Mouse (Mus musculus): ENCODE results near the gene Gm1604a.
"Not testable (repeated sequence)": the region's sequence is repeated elsewhere in the genome, so short reads cannot be mapped to it uniquely, and the experiment has no call there.

Gene Gm1604a

DNA sequence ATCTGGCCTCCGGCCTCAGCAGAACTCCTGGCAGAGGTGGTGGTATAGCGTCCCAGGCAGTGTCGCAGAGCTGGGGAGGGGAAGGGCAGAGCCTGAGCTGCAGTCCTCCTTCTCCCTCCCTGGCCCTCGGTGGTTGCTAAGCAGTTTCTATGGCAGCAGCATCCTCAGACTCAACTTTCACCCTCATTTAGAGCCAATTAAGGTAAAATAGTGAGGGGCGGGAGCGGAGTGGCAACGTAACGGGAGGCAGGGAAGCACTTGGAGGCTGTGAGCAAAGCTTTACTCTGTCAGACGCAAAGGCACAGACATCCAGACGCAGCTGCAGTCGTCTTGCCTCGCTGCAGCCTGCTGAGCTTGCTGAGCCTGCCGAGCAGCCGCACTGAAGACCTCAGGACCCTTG is at the start of gene Gm1604a:
Gene Gm1604a (plus strand): TSS at position 312 of the 400 bp plus-strand sequence.
- not testable (repeated sequence) for DNase-seq (ENCODE audit: low read depth in 1 of 2, low spot score in 2 of 2)

DNA sequence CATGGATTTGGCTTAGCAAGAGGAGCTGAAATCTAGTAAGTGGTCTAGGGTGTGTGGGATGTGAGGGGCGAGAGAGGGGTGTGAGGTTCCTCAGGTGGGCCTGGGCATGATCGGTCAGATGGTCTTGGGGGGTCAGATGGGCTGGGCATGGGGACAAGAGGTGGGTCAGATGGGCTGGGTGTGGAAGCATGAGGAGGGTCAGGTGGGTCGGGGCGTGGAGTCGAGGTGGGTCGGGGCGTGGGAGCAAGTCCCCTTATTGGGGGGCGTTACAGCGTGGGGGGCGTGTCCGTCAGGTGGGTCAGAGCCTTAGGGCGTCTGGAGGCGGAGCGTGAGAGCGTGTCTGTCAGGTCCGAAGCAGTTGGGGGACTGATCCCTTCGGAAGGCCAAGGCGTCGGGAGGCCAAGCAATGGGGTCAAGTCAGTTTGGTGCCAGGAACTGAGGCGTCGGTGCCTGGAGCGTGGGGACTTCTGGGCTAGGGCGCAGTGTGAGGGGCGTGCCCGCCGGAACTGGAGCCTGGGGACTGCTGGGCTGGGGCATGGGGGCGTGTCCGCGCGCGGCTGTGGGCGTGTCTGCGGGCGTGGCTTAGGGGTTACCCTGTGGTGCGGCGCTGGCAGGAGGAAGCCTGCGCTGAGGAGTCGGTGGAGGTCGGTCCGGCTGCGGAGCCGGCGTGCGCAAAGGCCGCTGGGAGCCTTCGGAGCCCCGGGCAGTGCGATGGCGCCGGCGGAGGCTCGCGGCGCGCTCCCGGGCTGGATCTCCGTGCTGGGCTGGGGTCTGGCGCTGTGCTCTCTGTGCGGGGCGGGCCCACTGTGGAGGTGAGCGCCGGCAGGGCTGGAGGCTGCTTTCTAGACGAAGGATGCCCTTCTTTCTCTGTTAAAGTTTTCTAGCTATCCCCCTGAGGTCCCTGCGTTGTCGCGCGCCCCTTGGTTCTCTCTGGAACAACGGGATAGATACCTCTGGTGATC is 46.8 kb upstream of the Gm1604a start, which contains the start of gene Gm49721:
Gene Gm49721 (plus strand): TSS at position 618 of the 962 bp plus-strand sequence.
- DNase-seq (ENCODE audit: low read depth in 1 of 2, low spot score in 2 of 2), result peak; percentile 64 to 73

- not testable (repeated sequence) for DNase-seq (ENCODE audit: low read depth in 1 of 2, low spot score in 2 of 2)
These were observed 46.0 kb upstream of the Gm1604a start for GRCm38 (mm10) chr17:6979380-6979779.

DNA sequence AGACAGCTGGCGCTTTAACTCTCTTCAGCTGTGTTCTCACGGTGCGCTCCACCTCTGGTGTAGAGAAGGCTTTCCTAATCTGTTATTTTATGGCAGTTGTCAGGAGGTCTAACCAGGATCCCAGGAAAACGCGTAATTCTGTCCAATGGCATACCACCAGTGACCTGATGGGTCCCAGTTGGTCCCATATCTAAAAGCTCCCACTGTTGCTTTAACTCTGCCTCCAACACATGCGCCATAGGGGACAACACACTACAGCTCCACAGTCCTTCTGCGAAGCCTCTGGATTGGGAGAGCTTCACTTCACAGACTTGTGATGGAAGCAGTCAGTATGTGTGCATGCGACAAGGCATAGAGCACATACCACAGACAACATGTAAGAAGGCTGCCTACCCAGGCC is 45.2 kb upstream of the Gm1604a start:
- DNase-seq (ENCODE audit: low read depth in 1 of 2, low spot score in 2 of 2), result not testable (repeated sequence)

DNA sequence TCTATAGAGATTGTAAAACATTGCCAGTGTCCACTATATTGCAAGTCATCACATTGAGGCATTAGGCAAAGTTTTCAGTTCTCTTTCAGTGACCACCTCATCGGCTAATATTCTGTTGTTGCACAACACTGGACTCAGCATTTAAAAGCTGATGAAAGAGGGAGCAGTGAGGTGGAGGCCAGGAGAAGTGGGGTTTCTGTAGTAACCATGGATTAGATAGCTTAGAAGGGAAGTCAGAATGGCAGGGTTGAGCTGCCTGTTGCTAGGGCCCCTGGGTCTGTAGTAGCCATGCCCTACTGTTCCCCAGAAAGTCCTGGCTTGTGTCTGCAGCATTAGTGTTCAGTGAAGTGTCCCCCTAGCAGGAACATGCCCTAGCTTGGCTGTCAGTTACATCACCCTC is 39.2 kb upstream of the Gm1604a start:
- not testable (repeated sequence) for DNase-seq (ENCODE audit: low read depth in 1 of 2, low spot score in 2 of 2)

DNA sequence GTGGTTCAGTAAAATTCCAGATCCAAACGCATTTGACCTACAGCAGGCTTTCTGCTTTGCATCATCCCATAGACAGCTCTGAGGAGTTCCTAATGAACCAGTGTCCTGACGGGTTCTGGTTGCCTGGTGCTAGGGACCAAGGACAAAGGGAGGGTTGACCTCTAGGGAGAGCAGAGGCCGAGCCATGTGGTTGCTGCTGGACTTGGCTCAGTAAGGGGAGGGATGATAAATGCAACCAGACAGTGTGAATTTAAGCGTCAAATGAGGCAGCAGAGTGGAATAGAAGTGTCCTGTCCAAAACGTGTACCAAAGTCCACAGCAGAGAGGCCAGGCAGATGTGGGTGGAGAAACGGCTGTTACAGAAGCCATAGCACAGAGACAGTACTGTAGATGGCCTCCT is 29.9 kb upstream of the Gm1604a start:
- not testable (repeated sequence) for DNase-seq (ENCODE audit: low read depth in 1 of 2, low spot score in 2 of 2)

DNA sequence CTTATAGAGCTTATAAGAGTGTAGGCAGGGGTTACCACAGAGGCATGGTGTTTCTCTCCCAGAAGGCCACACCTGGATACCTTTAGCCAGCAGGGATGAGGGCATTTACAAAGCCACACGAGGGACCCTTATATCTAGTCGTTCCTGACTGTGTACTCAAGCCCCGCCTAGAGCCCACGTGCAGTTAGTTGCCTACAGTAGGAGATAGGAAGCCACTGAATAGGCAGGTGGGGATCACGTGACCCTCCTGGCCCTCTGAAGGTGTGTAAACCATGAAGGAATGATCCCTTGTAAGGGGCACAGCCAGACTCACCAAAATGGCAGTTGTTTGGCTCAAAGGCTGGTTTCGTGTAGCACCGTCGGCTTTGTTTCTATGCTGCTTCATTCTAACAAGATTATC is 28.5 kb upstream of the Gm1604a start:
- DNase-seq (ENCODE audit: low read depth in 1 of 2, low spot score in 2 of 2), result not testable (repeated sequence)

DNA sequence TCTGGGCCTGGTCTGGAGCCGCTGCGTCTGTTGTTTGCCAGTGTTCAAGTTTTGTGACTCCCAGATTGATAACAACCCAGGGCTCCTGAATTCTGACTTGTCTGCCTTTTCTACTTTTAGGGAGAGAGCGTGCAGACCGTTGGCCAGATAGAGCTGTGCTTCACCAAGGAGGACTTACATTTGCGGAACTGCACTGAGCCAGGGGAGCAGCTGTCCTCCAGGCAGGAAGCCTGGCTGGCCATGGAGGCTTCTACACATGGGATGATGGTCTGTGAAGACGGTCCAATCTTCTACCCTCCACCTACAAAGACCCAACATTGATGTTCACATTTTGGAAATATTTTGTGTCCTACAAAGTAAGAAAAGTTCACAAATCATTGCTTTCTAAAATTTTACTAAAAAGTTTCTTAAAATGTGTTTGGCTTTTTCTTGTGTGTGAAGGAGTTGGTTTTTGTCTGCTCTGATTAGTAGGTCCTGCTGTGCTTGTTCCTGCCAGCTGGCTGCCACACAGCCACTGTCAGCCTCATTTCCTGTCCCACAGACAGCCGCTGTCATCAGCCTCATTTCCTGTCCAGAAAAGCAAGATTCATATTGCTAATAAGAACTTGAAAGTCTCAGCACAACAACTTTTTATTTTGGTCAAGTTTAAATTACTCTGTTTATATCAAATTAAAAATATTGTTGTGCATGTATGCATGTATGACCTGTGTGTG is 27.4 kb upstream of the Gm1604a start:
- DNase-seq (ENCODE audit: low read depth in 1 of 2, low spot score in 2 of 2), result not testable (repeated sequence)

DNA sequence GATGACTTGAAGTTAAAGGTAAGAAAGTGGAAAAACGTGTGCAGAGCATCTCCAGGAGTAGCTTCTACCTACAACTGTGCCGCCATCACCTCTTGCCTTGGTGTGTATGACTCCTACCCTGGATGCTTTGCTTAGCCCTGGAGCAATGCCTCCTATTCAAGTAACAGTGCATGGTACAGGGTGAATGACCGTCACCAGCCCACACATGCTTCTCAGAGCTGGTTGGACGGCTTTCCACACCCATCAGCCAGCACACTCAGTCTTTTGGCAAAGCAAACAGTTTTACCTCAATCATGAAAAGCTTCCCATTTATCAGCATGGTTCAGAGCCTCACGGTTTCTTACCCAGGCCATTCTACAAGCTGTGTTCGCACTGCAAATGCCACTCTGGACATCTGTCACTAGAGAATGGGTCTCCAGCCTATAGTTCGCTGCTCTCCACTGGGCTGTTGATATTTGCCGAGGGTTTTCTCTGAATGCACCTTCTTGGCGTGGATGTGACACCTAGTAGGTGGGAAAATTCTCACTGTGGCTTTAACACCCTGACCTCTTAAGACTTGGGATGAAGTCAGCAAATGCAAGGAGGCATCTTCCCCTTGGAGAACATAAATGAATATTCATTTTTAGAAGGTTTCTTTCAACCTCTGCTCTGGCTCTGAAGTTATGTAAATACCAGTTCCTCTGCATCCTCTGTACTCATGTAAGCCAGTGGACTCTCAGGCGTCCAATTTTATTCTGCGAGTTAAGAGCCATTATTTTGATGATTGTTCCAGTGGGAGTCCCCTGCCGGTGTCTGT is 23.4 kb upstream of the Gm1604a start:
- DNase-seq (ENCODE audit: low read depth in 1 of 2, low spot score in 2 of 2), result not testable (repeated sequence)

- not testable (repeated sequence) for DNase-seq (ENCODE audit: low read depth in 1 of 2, low spot score in 2 of 2)
These were observed 22.0 kb upstream of the Gm1604a start for GRCm38 (mm10) chr17:7003392-7003791.

- not testable (repeated sequence) for DNase-seq (ENCODE audit: low read depth in 1 of 2, low spot score in 2 of 2)
These were observed 19.7 kb upstream of the Gm1604a start for GRCm38 (mm10) chr17:7005646-7006045.

DNA sequence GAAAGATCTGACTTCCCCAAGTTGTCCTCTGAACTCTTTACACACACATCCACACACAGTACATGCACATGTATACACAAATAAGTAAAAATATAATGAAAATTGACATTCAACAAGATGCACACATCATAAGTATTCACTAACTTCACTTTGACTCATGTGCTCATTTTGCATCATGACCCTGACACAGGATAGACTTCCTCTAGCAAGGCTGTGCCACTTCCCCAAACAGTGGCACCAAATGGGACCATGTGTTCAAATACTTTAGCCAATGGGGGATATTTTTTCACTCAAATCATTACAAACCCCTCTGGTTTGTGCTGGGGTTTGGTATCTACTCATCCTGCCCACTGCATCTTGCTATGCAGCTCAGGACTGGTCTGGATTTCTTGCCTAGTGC is 16.5 kb upstream of the Gm1604a start:
- not testable (repeated sequence) for DNase-seq (ENCODE audit: low read depth in 1 of 2, low spot score in 2 of 2)

DNA sequence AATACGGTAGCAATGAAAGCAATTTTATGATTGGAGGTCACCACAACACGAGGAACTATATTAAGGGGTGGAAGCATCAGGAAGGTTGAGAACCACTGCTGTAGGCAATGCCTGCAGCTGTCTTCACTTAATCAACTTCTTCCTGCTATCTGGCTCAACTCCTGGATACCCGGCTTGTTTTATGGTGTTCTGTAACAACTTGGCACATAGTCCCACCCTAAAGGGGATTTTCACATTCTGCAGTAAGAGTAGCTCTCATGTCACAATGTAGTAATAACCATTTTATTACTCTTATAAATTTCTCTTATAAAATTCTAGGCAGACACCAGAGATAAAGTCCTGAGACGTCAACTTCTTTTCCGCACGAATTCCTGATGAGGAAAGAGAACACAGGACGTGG is 15.9 kb upstream of the Gm1604a start:
- DNase-seq (ENCODE audit: low read depth in 1 of 2, low spot score in 2 of 2), result not testable (repeated sequence)

DNA sequence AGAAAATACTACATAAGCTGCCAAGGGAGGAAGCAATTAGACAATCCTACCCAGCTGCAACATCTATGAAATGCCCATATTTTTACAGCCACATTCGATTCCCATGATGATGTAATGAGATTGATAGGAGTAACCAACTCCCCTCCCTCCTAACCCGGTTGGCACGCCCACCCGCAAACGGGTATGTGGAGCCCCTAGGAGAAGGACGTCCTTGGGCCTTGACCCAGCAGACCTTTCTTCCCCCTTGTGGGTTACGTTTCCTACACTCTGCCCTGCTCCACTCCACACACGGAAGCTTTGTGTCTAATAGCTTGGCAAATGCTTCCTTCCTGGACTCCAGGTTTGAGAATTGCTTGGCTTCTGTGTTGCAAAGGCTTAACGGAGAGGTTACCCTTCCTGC is 15.5 kb upstream of the Gm1604a start:
- DNase-seq (ENCODE audit: low read depth in 1 of 2, low spot score in 2 of 2), result not testable (repeated sequence)

GRCm38 (mm10) chr17:7014190-7014589 is 11.2 kb upstream of the Gm1604a start:
- DNase-seq (ENCODE audit: low read depth in 1 of 2, low spot score in 2 of 2), result not testable (repeated sequence)

- not testable (repeated sequence) for DNase-seq (ENCODE audit: low read depth in 1 of 2, low spot score in 2 of 2)
These were observed 487 bp downstream of the Gm1604a start for GRCm38 (mm10) chr17:7025764-7026346.

- not testable (repeated sequence) for DNase-seq (ENCODE audit: low read depth in 1 of 2, low spot score in 2 of 2)
These were observed 4.8 kb downstream of the Gm1604a start for GRCm38 (mm10) chr17:7030204-7030603.

- not testable (repeated sequence) for DNase-seq (ENCODE audit: low read depth in 1 of 2, low spot score in 2 of 2)
These were observed 5.3 kb downstream of the Gm1604a start for GRCm38 (mm10) chr17:7030622-7031174.

DNA sequence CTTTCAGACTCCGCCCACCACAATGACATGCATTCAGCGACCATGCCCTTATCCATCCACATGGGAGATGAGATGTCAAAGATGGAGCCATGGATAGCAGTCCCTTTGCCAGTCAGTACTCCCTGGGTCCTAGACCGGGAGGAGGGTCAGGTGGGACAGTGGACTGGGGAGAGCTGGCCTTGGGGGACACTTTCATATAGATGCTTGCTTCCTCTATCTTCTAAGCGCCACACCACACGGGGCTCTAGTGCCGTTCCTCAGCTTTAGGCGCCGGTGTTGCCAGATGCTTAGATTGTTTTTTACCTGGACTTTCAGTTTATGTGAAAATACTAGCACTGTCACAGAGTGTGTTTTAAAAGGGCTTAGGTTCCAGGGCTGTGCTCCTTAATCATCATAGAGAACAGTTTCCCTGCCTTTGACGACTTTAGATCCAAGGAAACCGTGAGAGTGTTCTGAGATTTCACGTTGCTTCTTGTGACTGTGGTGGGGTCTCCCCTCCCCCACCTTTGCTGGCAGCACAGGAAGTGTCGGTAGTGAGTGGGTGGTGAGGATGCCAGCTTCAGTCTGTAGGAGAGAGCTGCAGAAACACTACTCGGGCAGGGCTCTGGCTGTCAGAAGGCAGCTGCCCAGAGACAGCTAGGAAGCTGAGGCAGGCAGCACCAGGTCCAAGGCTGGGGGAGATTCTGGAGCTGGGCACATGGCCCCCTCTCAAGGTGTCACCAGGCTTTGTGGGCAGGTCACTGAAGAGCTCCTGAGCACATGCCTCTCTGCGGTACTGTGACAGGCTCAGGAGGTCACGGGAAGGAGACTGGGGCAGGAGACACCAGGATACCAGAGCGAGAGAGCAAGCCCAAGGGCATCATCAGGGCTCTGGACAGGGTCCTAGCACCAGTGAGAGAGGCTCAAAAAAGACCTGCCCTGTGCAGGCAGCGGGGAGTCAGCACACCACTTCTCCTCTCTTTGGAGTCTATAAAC is 8.1 kb downstream of the Gm1604a start:
- DNase-seq (ENCODE audit: low read depth in 1 of 2, low spot score in 2 of 2), result not testable (repeated sequence)

Measured in monocyte, adult 2 months (primary cell).